In the genomic region with DNA sequence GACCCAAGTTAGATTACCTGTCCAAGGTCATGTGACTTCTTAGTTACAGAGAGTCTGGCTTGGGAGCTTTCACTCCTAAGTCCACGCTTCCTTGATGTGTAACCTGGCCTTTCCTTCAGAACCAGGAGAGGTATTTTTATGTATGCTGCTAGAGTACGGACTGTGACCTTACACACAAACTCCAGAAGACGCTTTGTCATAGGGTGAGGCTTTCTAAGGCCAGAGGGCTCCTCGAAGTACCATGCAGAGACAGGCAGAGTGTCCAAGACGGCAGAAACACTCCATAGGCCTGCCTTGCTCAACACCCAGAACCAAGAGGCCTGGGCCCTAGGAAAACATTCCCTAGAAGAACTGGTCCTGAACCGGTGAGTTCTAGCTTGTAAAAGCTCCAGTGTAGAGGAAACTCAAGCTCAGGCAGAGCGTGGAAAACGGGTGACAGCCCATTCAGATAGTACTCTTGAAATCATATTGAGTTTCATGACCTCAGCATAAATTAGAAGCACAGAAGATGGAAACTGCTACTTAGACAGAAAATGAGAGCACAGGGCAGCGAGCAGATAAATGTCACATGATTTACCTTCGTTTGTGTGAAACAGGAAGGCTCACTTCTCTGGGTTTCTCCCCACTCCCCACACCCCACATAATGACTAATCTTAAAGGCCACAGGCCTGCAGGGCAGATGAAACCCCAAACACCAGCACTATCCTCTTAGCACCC, we compare ENCODE assay signal across 10 mouse cellular contexts.
DNase-seq lines count a peak whose midpoint lies in the region; ATAC-seq lines count a peak whose summit lies in the region.
"Had no signal": no experiment of that assay in that cellular context is flagged by ENCODE, and none has a peak within 500 bp of the region (broad histone marks: within the 10 kb centered on the region; RNA-seq: fewer than 3 reads in every experiment).

No protein-coding gene starts in this region.

- no peaks in the 10 kb centered on the region for H3K27me3 ChIP-seq in embryonic facial prominence, embryonic 14.5 days (replicated peaks; ENCODE audit: control insufficient read depth, insufficient read depth, low read length)
- H3K27me3 ChIP-seq in embryonic facial prominence, embryonic 10.5 days (replicated peaks; ENCODE audit: low read depth, poor library complexity, severe bottlenecking) = no peaks in the 10 kb centered on the region
- H3K27me3 ChIP-seq: neural tube, embryonic 12.5 days had no signal

- H3K9ac ChIP-seq in embryonic facial prominence, embryonic 14.5 days (ENCODE audit: low read depth, low read length) = no peak overlapping the region
- H3K9ac ChIP-seq: neural tube, embryonic 12.5 days had no signal

- H3K27ac ChIP-seq in embryonic facial prominence, embryonic 14.5 days (replicated peaks; ENCODE audit: low read depth, low read length) = no peak overlapping the region
- no peak overlapping the region for H3K27ac ChIP-seq in embryonic facial prominence, embryonic 10.5 days (replicated peaks)
- H3K27ac ChIP-seq: neural tube, embryonic 12.5 days had no signal

- no peaks in the 10 kb centered on the region for H3K36me3 ChIP-seq in embryonic facial prominence, embryonic 14.5 days (ENCODE audit: control insufficient read depth, insufficient read depth, low read length)
- no peaks in the 10 kb centered on the region for H3K36me3 ChIP-seq in embryonic facial prominence, embryonic 10.5 days (replicated peaks)
- H3K36me3 ChIP-seq: neural tube, embryonic 12.5 days had no signal

- H3K9me3 ChIP-seq in embryonic facial prominence, embryonic 14.5 days (ENCODE audit: control insufficient read depth, low read length) = no peaks in the 10 kb centered on the region
- H3K9me3 ChIP-seq in embryonic facial prominence, embryonic 10.5 days = no peaks in the 10 kb centered on the region
- H3K9me3 ChIP-seq: neural tube, embryonic 12.5 days had no signal

- intact Hi-C loops in gastrocnemius, postnatal 14 days (cut with DNase I; ENCODE audit: low total_unique reads) = no loop called here
- intact Hi-C loops in left cerebral cortex, postnatal 4 days (cut with DNase I) = no loop called here

- H3K4me1 ChIP-seq in embryonic facial prominence, embryonic 14.5 days (ENCODE audit: control insufficient read depth, insufficient read depth, low read length) = 0 out of 2 replicates have a peak, but pooled peaks cover 4% of the 10 kb centered on the region
- peaks cover 8% of the 10 kb centered on the region; the same call in 1 of the 2 replicates for H3K4me1 ChIP-seq in embryonic facial prominence, embryonic 10.5 days
- H3K4me1 ChIP-seq: neural tube, embryonic 12.5 days had no signal

- no peak for DNase-seq in embryonic facial prominence, embryonic 14.5 days (ENCODE audit: low spot score)
- DNase-seq in embryonic facial prominence, embryonic 10.5 days (ENCODE audit: low spot score) = no peak
- peak; percentile 24 for DNase-seq in 416B (ENCODE audit: low read depth)
- peak; percentile 51 for DNase-seq in c-Kit-positive CD71-positive TER-119-positive erythroid progenitor cells, embryonic 14.5 days (ENCODE audit: low spot score)
- peak; percentile 11 for DNase-seq in kidney, postnatal 10 days
- DNase-seq in gastrocnemius, postnatal 14 days = no peak
- DNase-seq in left cerebral cortex, postnatal 4 days = no peak
- DNase-seq in yolk sac, embryonic 10.5 days (ENCODE audit: low spot score) = no peak
- DNase-seq: cerebellum, postnatal 36 days had no signal

- H3K4me2 ChIP-seq in embryonic facial prominence, embryonic 14.5 days (ENCODE audit: low read depth, low read length) = no peak overlapping the region
- H3K4me2 ChIP-seq: neural tube, embryonic 12.5 days had no signal

- 65% methylated on average over 10 of the region's 10 CpGs for WGBS in embryonic facial prominence, embryonic 14.5 days
- 81% methylated on average over 10 of the region's 10 CpGs for WGBS in embryonic facial prominence, embryonic 10.5 days

- no peak overlapping the region for H3K4me3 ChIP-seq in embryonic facial prominence, embryonic 14.5 days (ENCODE audit: low read depth, low read length)
- H3K4me3 ChIP-seq in embryonic facial prominence, embryonic 10.5 days = no peak overlapping the region
- H3K4me3 ChIP-seq: neural tube, embryonic 12.5 days had no signal

- 0 out of 2 replicates have a peak, but pooled peaks have one; percentile 13 for ATAC-seq in embryonic facial prominence, embryonic 14.5 days (ENCODE audit: low read depth)

Comparison
In these comparisons a context has a peak if more than half of its experiments do, and no peak if none do; other contexts are left out.
1. DNase-seq: peak in 416B (single experiment), c-Kit-positive CD71-positive TER-119-positive erythroid progenitor cells, embryonic 14.5 days (single experiment) and kidney, postnatal 10 days (single experiment); none in embryonic facial prominence, embryonic 14.5 days (single experiment), embryonic facial prominence, embryonic 10.5 days (single experiment), gastrocnemius, postnatal 14 days (single experiment), left cerebral cortex, postnatal 4 days (single experiment) and yolk sac, embryonic 10.5 days (single experiment).